ENCODE assay signal across 15 mouse cellular contexts in genomic region chr4:129222019-129222925, GRCm38 (mm10). TPM values are rescaled to one million over a fixed set of nuclear protein-coding genes. Genes with fewer than 3 reads are reported as not detected.
DNase-seq lines count a peak whose midpoint lies in the region; TF ChIP-seq lines count a peak whose summit lies in the region.
"Had no signal": no experiment of that assay in that cellular context is flagged by ENCODE, and none has a peak within 500 bp of the region (broad histone marks: within the 10 kb centered on the region; RNA-seq: fewer than 3 reads in every experiment).

No protein-coding gene starts in this region.

- no peaks in the 10 kb centered on the region for H3K27me3 ChIP-seq in ES-Bruce4 (ENCODE audit: control insufficient read depth, insufficient read depth, low read length, poor library complexity, severe bottlenecking)
- H3K27me3 ChIP-seq: neural tube, embryonic 13.5 days had no signal

- TF ChIP-seq POLR2A in ES-Bruce4 (IDR thresholded peaks at IDR 0.05; ENCODE audit: insufficient read depth, low read length), result no peak

- peak overlapping the region; percentile 51 for H3K4me3 ChIP-seq in ES-Bruce4 (ENCODE audit: low read depth, low read length)

- DNase-seq in adrenal gland, postnatal 36 days, result peak; percentile 45 to 52
- DNase-seq in adrenal gland, adult 8-10 months, result no peak
- DNase-seq in heart, adult 9 months (ENCODE audit: low spot score in 2 of 2), result peak; percentile 53 to 55
- no peak for DNase-seq in heart, postnatal 4 days
- DNase-seq in gastrocnemius, postnatal 14 days, result peak; percentile 55
- no peak for DNase-seq in right cerebral cortex, postnatal 10 days (ENCODE audit: low spot score in 2 of 2)
- DNase-seq in thymus, postnatal 0 days (ENCODE audit: low spot score), result no peak
- DNase-seq: kidney, adult 18-20 months; layer of hippocampus, adult 9-11 months; left cerebral cortex, postnatal 4 days; lung, embryonic 14.5 days; thymus, postnatal 25 days had no signal

- H3K4me1 ChIP-seq in ES-Bruce4 (ENCODE audit: control insufficient read depth, insufficient read depth, low read length), result peaks cover 8% of the 10 kb centered on the region

- TF ChIP-seq EP300 in ES-Bruce4 (IDR thresholded peaks at IDR 0.05; ENCODE audit: insufficient read depth, low read depth, low read length), result 0 out of 2 replicates have a peak, but pooled peaks have one; percentile 35

- H3K27ac ChIP-seq in ES-Bruce4 (ENCODE audit: insufficient read depth, low read length), result peak overlapping the region; percentile 42

- no peak for TF ChIP-seq CTCF in ES-Bruce4 (IDR thresholded peaks at IDR 0.05; ENCODE audit: low read depth, low read length)

- intact Hi-C loops in gastrocnemius, postnatal 14 days (cut with DNase I; ENCODE audit: low total_unique reads), result loop anchor here (10.0 kb wide), 1 partner anchor 223 kb away; the partner anchor contains the start of gene Zbtb8b

- peaks cover 57% of the 10 kb centered on the region for H3K36me3 ChIP-seq in ES-Bruce4 (ENCODE audit: control insufficient read depth, insufficient read depth, low read length, poor library complexity, severe bottlenecking)

- H3K9ac ChIP-seq in ES-Bruce4 (ENCODE audit: low read depth, poor library complexity, severe bottlenecking), result peak overlapping the region; percentile 68

- no peaks in the 10 kb centered on the region for H3K9me3 ChIP-seq in ES-Bruce4 (replicated peaks; ENCODE audit: control insufficient read depth, insufficient read depth, low read length, poor library complexity, severe bottlenecking)
- H3K9me3 ChIP-seq: midbrain, embryonic 10.5 days; neural tube, embryonic 13.5 days had no signal

RNA-seq across cellular contexts. Expression of gene Yars, which starts 32.7 kb away (rescaled TPM):
- 100 to 1,000 TPM in 1 of 2 experiments, 10 to 100 TPM in 1; 95.2 to 102 TPM for total RNA-seq in adrenal gland, postnatal 36 days (2021)
- 100 to 1,000 TPM in 1 of 4 experiments, 10 to 100 TPM in 3; 83.3 to 108 (median 89.0) TPM for total RNA-seq in adrenal gland, adult 8-10 months (2022)
- 10 to 100 TPM; 44.7 to 45.0 TPM for total RNA-seq in heart, postnatal 4 days (2021)
- 90.6 and 99.8 TPM in 2 replicates for polyA plus RNA-seq in ES-Bruce4 (2011; ENCODE audit: insufficient read depth, insufficient read length, low read depth, missing spikeins)
- 10 to 100 TPM; 38.6 to 38.9 TPM for total RNA-seq in gastrocnemius, postnatal 14 days (2021)
- polyA plus RNA-seq in thymus, postnatal 0 days (2015; fragmentation: Nextera tagmentation; extraction: Ambion mirVana), result 49.7 and 50.6 TPM in 2 replicates

RNA-seq across cellular contexts. Expression of gene S100pbp, which starts 32.7 kb away (rescaled TPM):
- total RNA-seq in adrenal gland, postnatal 36 days (2021), result 10 to 100 TPM; 23.1 to 23.6 TPM
- total RNA-seq in adrenal gland, adult 8-10 months (2022), result 10 to 100 TPM; 21.7 to 31.7 (median 25.4) TPM
- total RNA-seq in heart, postnatal 4 days (2021), result 10 to 100 TPM; 22.5 to 24.2 TPM
- polyA plus RNA-seq in ES-Bruce4 (2011; ENCODE audit: insufficient read depth, insufficient read length, low read depth, missing spikeins), result 80.0 and 83.5 TPM in 2 replicates
- 1 to 10 TPM; 5.2 to 7.1 TPM for total RNA-seq in gastrocnemius, postnatal 14 days (2021)
- 17.0 TPM in 2 replicates for polyA plus RNA-seq in thymus, postnatal 0 days (2015; fragmentation: Nextera tagmentation; extraction: Ambion mirVana)

RNA-seq across cellular contexts. Expression of gene C77080, which starts 38.9 kb away (rescaled TPM):
- total RNA-seq in adrenal gland, postnatal 36 days (2021), result 10 to 100 TPM; 15.6 to 19.5 TPM
- 10 to 100 TPM; 23.9 to 44.8 (median 34.4) TPM for total RNA-seq in adrenal gland, adult 8-10 months (2022)
- 1 to 10 TPM; 6.5 to 8.6 TPM for total RNA-seq in heart, postnatal 4 days (2021)
- polyA plus RNA-seq in ES-Bruce4 (2011; ENCODE audit: insufficient read depth, insufficient read length, low read depth, missing spikeins), result 50.2 and 55.1 TPM in 2 replicates
- total RNA-seq in gastrocnemius, postnatal 14 days (2021), result 1 to 10 TPM; 2.3 to 2.5 TPM
- 3.3 and 3.6 TPM in 2 replicates for polyA plus RNA-seq in thymus, postnatal 0 days (2015; fragmentation: Nextera tagmentation; extraction: Ambion mirVana)

Comparison
In these comparisons a context has a peak if more than half of its experiments do, and no peak if none do; other contexts are left out.
1. DNase-seq: peak in adrenal gland, postnatal 36 days (2 of 2), heart, adult 9 months (2 of 2) and gastrocnemius, postnatal 14 days (single experiment); none in adrenal gland, adult 8-10 months (single experiment), heart, postnatal 4 days (single experiment), right cerebral cortex, postnatal 10 days (0 of 2) and thymus, postnatal 0 days (single experiment).